Mouse (Mus musculus) myocyte (in vitro differentiated cells): Measurements from ENCODE around the gene Svop. TPM values are rescaled to one million over a fixed set of nuclear protein-coding genes. Genes with fewer than 3 reads are reported as not detected.

Experiments
- H3K27me3 ChIP-seq: one replicate; pipeline ENCODE4 v1.6.1; 2011; ENCODE audit not compliant: control insufficient read depth, insufficient read depth, insufficient read length
- H3K36me3 ChIP-seq: one replicate; pipeline ENCODE4 v1.6.1; 2011; ENCODE audit not compliant: control insufficient read depth, insufficient read depth
- H3K4me2 ChIP-seq: one replicate; pipeline ENCODE4 v1.6.1; 2011; ENCODE audit warnings: low read depth, control low read depth
- H3K4me3 ChIP-seq: one replicate; pipeline ENCODE4 v1.5.1; 2011; ENCODE audit warnings: mild to moderate bottlenecking, control low read depth, moderate library complexity
- H3K79me2 ChIP-seq: one replicate; pipeline ENCODE4 v1.6.1; 2011; ENCODE audit not compliant: control insufficient read depth, insufficient read depth
- H3ac ChIP-seq: one replicate; pipeline ENCODE4 v1.6.1; 2011; ENCODE audit not compliant: control insufficient read depth, insufficient read length
- CEBPB ChIP-seq: IDR thresholded peaks from 2 replicates; pipeline ENCODE4 v1.6.1; 2011; ENCODE audit warnings: mild to moderate bottlenecking, moderate library complexity; ENCODE audit not compliant: poor library complexity, insufficient read depth, severe bottlenecking
- E2F4 ChIP-seq: IDR thresholded peaks from one replicate; pipeline ENCODE4 v1.6.1; 2011; ENCODE audit warnings: mild to moderate bottlenecking, control low read depth, moderate library complexity; ENCODE audit not compliant: insufficient read depth
- MAX ChIP-seq: IDR thresholded peaks from one replicate; pipeline ENCODE4 v1.6.1; 2011; ENCODE audit warnings: low read depth, mild to moderate bottlenecking, control low read depth
- MYOD1 ChIP-seq, 3 experiments: IDR thresholded peaks; one replicate each; pipeline ENCODE4 v1.6.1; 2011; ENCODE audit warnings: control low read depth in 2 of 3, low read depth in 2 of 3, mild to moderate bottlenecking in 2 of 3, moderate library complexity in 1 of 3; ENCODE audit not compliant: insufficient read length in 2 of 3, control insufficient read depth in 1 of 3
- MYOG ChIP-seq, 3 experiments: IDR thresholded peaks; one replicate each; pipeline ENCODE4 v1.6.1; 2011; ENCODE audit warnings: control low read depth in 2 of 3, low read depth in 2 of 3, mild to moderate bottlenecking in 2 of 3; ENCODE audit not compliant: insufficient read length in 2 of 3, control insufficient read depth in 1 of 3, insufficient read depth in 1 of 3
- POLR2A ChIP-seq: IDR thresholded peaks from one replicate; pipeline ENCODE4 v1.6.1; 2011; ENCODE audit warnings: low read depth, mild to moderate bottlenecking, control low read depth, moderate library complexity; ENCODE audit not compliant: insufficient read length
- POLR2AphosphoS2 ChIP-seq: IDR thresholded peaks from one replicate; pipeline ENCODE4 v1.6.1; 2011; ENCODE audit warnings: low read depth, control low read depth; ENCODE audit not compliant: insufficient read length
- REST ChIP-seq: IDR thresholded peaks from one replicate; pipeline ENCODE4 v1.6.1; 2011; ENCODE audit warnings: mild to moderate bottlenecking, control low read depth, moderate library complexity; ENCODE audit not compliant: insufficient read depth, insufficient read length
- SRF ChIP-seq: IDR thresholded peaks from one replicate; pipeline ENCODE4 v1.6.1; 2011; ENCODE audit warnings: low read depth; ENCODE audit not compliant: control insufficient read depth, insufficient read length
- TCF12 ChIP-seq: IDR thresholded peaks from one replicate; pipeline ENCODE4 v1.6.1; 2011; ENCODE audit warnings: mild to moderate bottlenecking, control low read depth; ENCODE audit not compliant: poor library complexity, insufficient read depth, severe bottlenecking
- TCF3 ChIP-seq: IDR thresholded peaks from one replicate; pipeline ENCODE4 v1.6.1; 2011; ENCODE audit warnings: low read depth, control low read depth; ENCODE audit not compliant: insufficient read length
- USF1 ChIP-seq: IDR thresholded peaks from one replicate; pipeline ENCODE4 v1.6.1; 2011; ENCODE audit warnings: low read depth, mild to moderate bottlenecking, control low read depth, moderate library complexity
- polyA plus RNA-seq: library from polyadenylated mRNA; unstranded; fragments of >200 nt; fragmentation: generic; extraction: Trizol; gene quantifications from one replicate; pipeline ENCODE4 v1.2.1, GENCODE M21; 2012; ENCODE audit warnings: missing spikeins

Gene Svop
- polyA plus RNA-seq, 1 experiment, result 0.05 TPM

GRCm38 (mm10) chr5:114028111-114028510 is 63.3 kb downstream of the Svop start:
- TF ChIP-seq MAX (no peak), REST (no peak), POLR2A (no peak)
- Histone ChIP-seq H3ac (no peak overlapping the region), H3K27me3 (no peaks in the 10 kb centered on the region), H3K4me3 (no peak overlapping the region), H3K36me3 (no peaks in the 10 kb centered on the region), H3K4me2 (no peak overlapping the region), H3K79me2 (no peaks in the 10 kb centered on the region)

GRCm38 (mm10) chr5:114027217-114027944 is 64.0 kb downstream of the Svop start:
- no peak for TF ChIP-seq USF1
- H3K79me2 ChIP-seq, result no peaks in the 10 kb centered on the region
- no peaks in the 10 kb centered on the region for H3K27me3 ChIP-seq
- no peak overlapping the region for H3K4me3 ChIP-seq
- no peak overlapping the region for H3ac ChIP-seq
- H3K36me3 ChIP-seq, result no peaks in the 10 kb centered on the region
- H3K4me2 ChIP-seq, result no peak overlapping the region

- H3K36me3 ChIP-seq, result no peaks in the 10 kb centered on the region
Observed at GRCm38 (mm10) chr5:114024885-114025284, 66.5 kb downstream of the Svop start.

GRCm38 (mm10) chr5:114024390-114024789 is 67.0 kb downstream of the Svop start:
- TF ChIP-seq TCF12 (no peak), SRF (no peak), POLR2AphosphoS2 (no peak), REST (no peak), POLR2A (no peak), TCF3 (no peak), USF1 (no peak), MYOD1 (IDR thresholded peaks at IDR 0.05; ENCODE audit: control insufficient read depth in 1 of 3, insufficient read length in 2 of 3, low read depth in 2 of 3) (no peak), MYOG (IDR thresholded peaks at IDR 0.05; ENCODE audit: control insufficient read depth in 1 of 3, insufficient read depth in 1 of 3, insufficient read length in 2 of 3, low read depth in 2 of 3) (no peak), E2F4 (no peak), MAX (no peak), CEBPB (no peak)
- H3K27me3 ChIP-seq, result peaks cover 2% of the 10 kb centered on the region
- H3K4me2 ChIP-seq, result no peak overlapping the region
- no peaks in the 10 kb centered on the region for H3K36me3 ChIP-seq
- no peak overlapping the region for H3ac ChIP-seq
- no peak overlapping the region for H3K4me3 ChIP-seq
- H3K79me2 ChIP-seq, result no peaks in the 10 kb centered on the region

More at GRCm38 (mm10) chr5:114024885-114025284, 66.5 kb downstream of the Svop start:
- Histone ChIP-seq H3K4me2 (no peak overlapping the region), H3K27me3 (no peaks in the 10 kb centered on the region), H3K79me2 (no peaks in the 10 kb centered on the region), H3ac (no peak overlapping the region), H3K4me3 (no peak overlapping the region)
- no peak for TF ChIP-seq USF1
- no peak for TF ChIP-seq MYOD1 (IDR thresholded peaks at IDR 0.05; ENCODE audit: control insufficient read depth in 1 of 3, insufficient read length in 2 of 3, low read depth in 2 of 3)

GRCm38 (mm10) chr5:114015121-114015520 is 76.2 kb downstream of the Svop start:
- H3K79me2 ChIP-seq, result no peaks in the 10 kb centered on the region
- TF ChIP-seq POLR2AphosphoS2 (no peak), MYOG (IDR thresholded peaks at IDR 0.05; ENCODE audit: control insufficient read depth in 1 of 3, insufficient read depth in 1 of 3, insufficient read length in 2 of 3, low read depth in 2 of 3) (no peak), TCF3 (no peak), TCF12 (no peak), POLR2A (no peak), SRF (no peak), MYOD1 (IDR thresholded peaks at IDR 0.05; ENCODE audit: control insufficient read depth in 1 of 3, insufficient read length in 2 of 3, low read depth in 2 of 3) (no peak), E2F4 (no peak), REST (no peak), MAX (no peak), USF1 (no peak), CEBPB (no peak)
- peaks cover 4% of the 10 kb centered on the region for H3K27me3 ChIP-seq
- no peaks in the 10 kb centered on the region for H3K36me3 ChIP-seq
- H3ac ChIP-seq, result no peak overlapping the region
- no peak overlapping the region for H3K4me3 ChIP-seq
- no peak overlapping the region for H3K4me2 ChIP-seq

- H3K27me3 ChIP-seq, result peaks cover 29% of the 10 kb centered on the region
- TF ChIP-seq POLR2AphosphoS2 (no peak), MYOG (IDR thresholded peaks at IDR 0.05; ENCODE audit: control insufficient read depth in 1 of 3, insufficient read depth in 1 of 3, insufficient read length in 2 of 3, low read depth in 2 of 3) (no peak), TCF12 (no peak), CEBPB (no peak), POLR2A (no peak), REST (no peak)
- no peak overlapping the region for H3ac ChIP-seq
- no peaks in the 10 kb centered on the region for H3K79me2 ChIP-seq
- H3K36me3 ChIP-seq, result no peaks in the 10 kb centered on the region
- H3K4me2 ChIP-seq, result no peak overlapping the region
- no peak overlapping the region for H3K4me3 ChIP-seq
Observed at GRCm38 (mm10) chr5:114009049-114009448, 82.3 kb downstream of the Svop start.
